Mouse (Mus musculus): ENCODE measurements around the gene Rac1.

Rac1 gene

GRCm38 (mm10) chr5:143491736-143492135 is 36.1 kb downstream of the Rac1 start:
- no peak for DNase-seq (ENCODE audit: low spot score)

GRCm38 (mm10) chr5:143489749-143490342 is 38.0 kb downstream of the Rac1 start:
- DNase-seq (ENCODE audit: low spot score), result no peak

GRCm38 (mm10) chr5:143487998-143488397 is 39.8 kb downstream of the Rac1 start:
- DNase-seq (ENCODE audit: low spot score), result no peak

- DNase-seq (ENCODE audit: low spot score), result no peak
Observed at GRCm38 (mm10) chr5:143487193-143487592, 40.6 kb downstream of the Rac1 start.

GRCm38 (mm10) chr5:143484955-143485354 is 42.9 kb downstream of the Rac1 start:
- DNase-seq (ENCODE audit: low spot score), result no peak

- DNase-seq (ENCODE audit: low spot score), result no peak
Observed at GRCm38 (mm10) chr5:143477901-143478300, 49.9 kb downstream of the Rac1 start.

- DNase-seq (ENCODE audit: low spot score), result no peak
Observed at GRCm38 (mm10) chr5:143476013-143476412, 51.8 kb downstream of the Rac1 start.

- no peak for DNase-seq (ENCODE audit: low spot score)
Observed at GRCm38 (mm10) chr5:143475153-143475844, 52.5 kb downstream of the Rac1 start.

GRCm38 (mm10) chr5:143471953-143472618 is 55.8 kb downstream of the Rac1 start:
- DNase-seq (ENCODE audit: low spot score), result no peak

GRCm38 (mm10) chr5:143471165-143471546 is 56.7 kb downstream of the Rac1 start:
- no peak for DNase-seq (ENCODE audit: low spot score)

- DNase-seq (ENCODE audit: low spot score), result no peak
Observed at GRCm38 (mm10) chr5:143470421-143471164, 57.2 kb downstream of the Rac1 start.

GRCm38 (mm10) chr5:143469628-143470027 is 58.2 kb downstream of the Rac1 start:
- DNase-seq (ENCODE audit: low spot score), result no peak

- DNase-seq (ENCODE audit: low spot score), result no peak
Observed at GRCm38 (mm10) chr5:143467931-143468330, 59.9 kb downstream of the Rac1 start.

- no peak for DNase-seq (ENCODE audit: low spot score)
Observed at GRCm38 (mm10) chr5:143466891-143467669, 60.8 kb downstream of the Rac1 start.

- peak; percentile 64 for DNase-seq (ENCODE audit: low spot score)
Observed at GRCm38 (mm10) chr5:143465156-143466085, 62.4 kb downstream of the Rac1 start.

- DNase-seq (ENCODE audit: low spot score), result no peak
Observed at GRCm38 (mm10) chr5:143464757-143465118, 63.1 kb downstream of the Rac1 start.

- DNase-seq (ENCODE audit: low spot score), result peak; percentile 84
Observed at GRCm38 (mm10) chr5:143464100-143464756, 63.6 kb downstream of the Rac1 start, which contains the start of gene Daglb. TSS of gene Daglb (plus strand) at chr5:143464584.

GRCm38 (mm10) chr5:143463671-143464070 is 64.2 kb downstream of the Rac1 start:
- DNase-seq (ENCODE audit: low spot score), result no peak

Measured in c-Kit-positive CD71-positive TER-119-positive erythroid progenitor cells, embryonic 14.5 days (primary cell).